Mouse (Mus musculus): ENCODE results near the gene Olfr616. TPM values are rescaled to one million over a fixed set of nuclear protein-coding genes. Genes with fewer than 3 reads are reported as not detected.

Olfr616 gene
- not detected for polyA plus RNA-seq (2017; shearing (Covaris generic))

DNA sequence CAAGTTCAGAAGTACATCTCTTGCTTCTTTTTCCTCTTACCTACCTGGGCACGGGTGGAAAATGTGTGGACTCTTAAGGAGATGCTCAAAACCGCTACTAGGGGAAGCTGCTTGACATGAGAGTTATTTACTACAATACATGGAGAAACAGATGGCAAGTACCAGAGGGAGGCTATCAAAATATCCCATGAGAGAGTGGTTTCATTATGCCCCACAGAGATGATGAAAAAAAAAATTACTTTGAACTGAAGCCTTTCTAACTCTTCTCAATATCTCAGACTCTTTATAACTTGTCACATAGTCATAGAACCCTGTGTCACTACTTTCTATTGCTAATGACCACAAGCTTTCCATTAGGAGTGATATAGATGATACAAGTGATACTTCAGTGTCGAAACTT lies at the start of gene Olfr616:
TSS of gene Olfr616 (minus strand) at position 101 of the 400 bp plus-strand sequence.

DNA sequence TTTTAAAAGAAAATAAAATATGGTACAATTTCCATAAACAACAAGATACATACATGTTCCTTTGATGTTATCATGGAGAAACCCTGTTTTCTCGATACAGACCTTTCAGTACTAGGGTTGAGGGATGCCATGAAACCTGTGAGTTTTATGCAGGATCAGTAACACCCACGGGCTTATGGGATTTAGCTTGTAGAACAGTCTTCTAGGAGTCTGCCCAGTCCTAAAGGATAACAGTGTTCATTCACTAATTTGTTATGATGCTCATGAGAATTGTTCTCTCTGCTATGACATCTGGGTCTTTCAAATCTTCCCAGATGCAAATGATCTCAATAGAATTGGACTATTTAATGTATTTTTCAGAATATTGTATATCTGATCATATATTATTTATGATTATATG lies 43.5 kb upstream of the Olfr616 start, which contains the start of gene Olfr620:
TSS of gene Olfr620 (minus strand) at position 101 of the 400 bp plus-strand sequence.

DNA sequence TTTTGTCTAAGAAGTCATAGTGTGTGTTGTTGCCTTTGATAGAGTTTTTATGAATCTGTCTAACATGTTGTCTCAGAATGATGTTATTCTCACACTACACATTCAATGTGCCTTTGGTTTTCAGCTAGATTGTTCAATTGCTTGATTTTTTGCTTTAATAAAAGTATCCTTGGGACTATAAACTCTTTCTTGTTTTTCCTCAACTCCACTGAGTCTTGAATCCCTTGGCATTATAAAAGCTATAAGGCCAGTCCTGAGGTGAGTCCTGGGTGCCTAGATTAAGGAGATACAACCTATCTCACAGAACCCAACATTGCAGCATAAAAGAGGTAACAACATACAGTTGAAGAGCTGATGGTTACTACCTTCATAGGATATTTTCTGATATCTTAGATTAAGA lies 31.3 kb upstream of the Olfr616 start, which contains the start of gene Olfr619:
TSS of gene Olfr619 (plus strand) at position 301 of the 400 bp plus-strand sequence.

DNA sequence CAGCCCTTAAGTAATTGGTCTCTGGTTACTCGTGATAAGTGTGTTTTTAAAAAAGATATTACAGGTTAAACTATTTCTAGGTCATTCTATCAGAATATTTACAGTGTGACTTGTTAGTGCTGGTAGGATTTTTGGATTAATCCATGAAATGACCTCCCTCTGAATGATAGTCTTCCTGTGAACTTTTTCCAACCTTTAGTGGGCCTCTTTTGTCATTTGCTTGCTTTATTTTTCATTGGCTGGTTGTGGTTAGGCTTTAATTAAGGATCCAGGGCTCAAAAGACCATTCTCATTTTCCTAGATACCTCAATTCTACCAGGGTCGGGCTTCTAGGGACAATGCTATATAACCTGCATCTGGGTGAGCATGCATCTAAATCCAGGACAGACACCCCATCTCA lies 20.9 kb upstream of the Olfr616 start, which contains the start of gene Olfr618:
TSS of gene Olfr618 (plus strand) at position 301 of the 400 bp plus-strand sequence.

DNA sequence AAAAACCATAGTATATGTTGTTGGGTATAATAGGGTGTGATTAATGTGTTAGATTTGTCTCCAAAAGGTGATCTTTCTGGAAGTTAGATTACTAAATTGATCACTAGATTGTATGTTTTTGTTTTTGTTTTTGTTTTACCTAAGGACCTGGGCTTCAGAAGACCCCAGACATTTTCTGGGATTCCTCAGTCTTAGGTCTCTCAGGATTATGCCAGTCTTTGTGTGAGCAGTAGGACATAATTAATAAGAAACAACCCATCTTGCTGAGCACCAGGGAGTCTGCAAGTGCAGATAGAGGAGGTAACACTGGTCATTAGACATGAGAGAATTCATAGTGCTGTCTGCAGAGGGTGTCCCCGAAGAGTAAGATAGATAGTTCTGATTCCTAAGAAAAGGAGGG lies 3.8 kb upstream of the Olfr616 start, which contains the start of gene Olfr617:
TSS of gene Olfr617 (plus strand) at position 301 of the 400 bp plus-strand sequence.

DNA sequence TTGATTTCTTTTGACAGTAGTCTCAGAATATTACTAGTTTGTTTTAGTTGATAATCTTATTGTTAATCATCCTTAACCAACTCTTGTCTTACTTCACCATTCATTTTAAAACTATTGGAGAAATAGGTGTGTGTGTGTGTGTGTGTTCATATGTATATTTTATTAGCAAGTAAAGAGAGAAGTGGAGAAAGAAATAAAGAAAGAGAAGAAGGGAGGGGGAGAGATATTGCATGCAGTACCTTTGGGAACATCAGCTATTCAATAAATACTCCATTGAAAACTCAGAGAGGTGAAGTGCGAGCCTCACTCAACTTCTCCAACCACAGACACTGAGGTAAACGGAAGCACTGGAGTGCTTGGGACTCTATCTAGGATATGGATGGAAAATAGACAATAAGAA lies 13.2 kb downstream of the Olfr616 start, which contains the start of gene Olfr615:
TSS of gene Olfr615 (plus strand) at position 301 of the 400 bp plus-strand sequence.

DNA sequence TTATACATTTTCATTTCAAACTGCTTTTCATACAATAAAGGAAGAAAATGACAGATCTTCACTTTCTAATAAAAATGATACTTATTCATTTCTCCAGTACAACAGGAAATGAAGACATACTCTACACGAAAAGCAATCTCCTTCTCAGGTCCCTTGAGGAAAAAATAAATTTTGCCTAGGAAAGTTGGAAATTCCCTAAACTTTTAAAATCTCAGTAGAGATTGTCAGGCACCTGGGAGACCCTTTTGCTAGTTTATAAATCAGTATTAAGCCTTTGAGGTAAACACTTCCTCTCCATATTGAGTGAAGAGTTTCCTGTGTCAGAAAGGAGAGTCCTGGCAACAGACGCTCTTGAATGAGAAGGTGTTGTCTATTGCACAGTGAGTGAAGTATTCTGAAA lies 21.2 kb downstream of the Olfr616 start, which contains the start of gene Olfr613:
TSS of gene Olfr613 (plus strand) at position 301 of the 400 bp plus-strand sequence.

DNA sequence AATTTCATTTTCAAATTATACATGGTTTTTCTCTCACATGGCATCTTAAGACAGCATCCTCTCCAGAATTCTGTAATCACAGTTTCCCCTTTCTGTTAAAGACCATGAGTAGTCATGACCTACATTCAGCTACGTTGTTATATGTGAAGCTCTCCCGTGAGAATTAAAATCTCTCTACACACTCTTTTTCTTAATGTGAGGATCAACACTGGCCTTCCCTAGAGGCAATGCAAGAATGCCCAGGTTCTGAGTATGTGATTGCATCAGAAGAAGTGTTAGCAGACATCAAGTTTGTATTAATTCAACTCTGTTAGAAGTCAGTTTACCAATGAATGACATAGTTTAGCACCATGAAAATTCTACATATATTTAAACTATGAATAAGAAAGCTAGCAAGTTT lies 26.3 kb downstream of the Olfr616 start, which contains the start of gene Olfr612:
TSS of gene Olfr612 (minus strand) at position 101 of the 400 bp plus-strand sequence.

DNA sequence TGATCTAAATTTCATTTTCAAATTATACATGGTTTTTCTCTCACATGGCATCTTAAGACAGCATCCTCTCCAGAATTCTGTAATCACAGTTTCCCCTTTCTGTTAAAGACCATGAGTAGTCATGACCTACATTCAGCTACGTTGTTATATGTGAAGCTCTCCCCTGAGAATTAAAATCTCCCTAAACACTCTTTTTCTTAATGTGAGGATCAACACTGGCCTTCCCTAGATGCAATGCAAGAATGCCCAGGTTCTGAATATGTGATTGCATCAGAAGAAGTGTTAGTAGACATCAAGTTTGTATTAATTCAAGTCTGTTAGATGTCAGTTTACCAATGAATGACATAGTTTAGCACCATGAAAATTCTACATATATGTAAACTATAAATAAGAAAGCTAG lies 48.2 kb downstream of the Olfr616 start, which contains the start of gene Olfr611:
TSS of gene Olfr611 (minus strand) at position 101 of the 400 bp plus-strand sequence.

Other genes with a start within 250 kb of the Olfr616 start
- not detected for gene Olfr598, start 245.6 kb downstream of the Olfr616 start, polyA plus RNA-seq (2017; shearing (Covaris generic))
- not detected for gene Olfr599, start 233.2 kb downstream of the Olfr616 start, polyA plus RNA-seq (2017; shearing (Covaris generic))
- not detected for gene Olfr600, start 219.5 kb downstream of the Olfr616 start, polyA plus RNA-seq (2017; shearing (Covaris generic))
- not detected for gene Olfr601, start 206.5 kb downstream of the Olfr616 start, polyA plus RNA-seq (2017; shearing (Covaris generic))
- gene Olfr603, start 183.0 kb downstream of the Olfr616 start, polyA plus RNA-seq (2017; shearing (Covaris generic)): not detected
- not detected for gene Usp17lc, start 154.1 kb downstream of the Olfr616 start, polyA plus RNA-seq (2017; shearing (Covaris generic))
- not detected for gene Olfr605, start 123.7 kb downstream of the Olfr616 start, polyA plus RNA-seq (2017; shearing (Covaris generic))
- not detected for gene Olfr606, start 120.1 kb downstream of the Olfr616 start, polyA plus RNA-seq (2017; shearing (Covaris generic))
- gene Olfr607, start 105.0 kb downstream of the Olfr616 start, polyA plus RNA-seq (2017; shearing (Covaris generic)): not detected
- not detected for gene Olfr608, start 99.3 kb downstream of the Olfr616 start, polyA plus RNA-seq (2017; shearing (Covaris generic))
- gene Olfr609, start 71.1 kb downstream of the Olfr616 start, polyA plus RNA-seq (2017; shearing (Covaris generic)): not detected
- gene Olfr610, start 57.0 kb downstream of the Olfr616 start, polyA plus RNA-seq (2017; shearing (Covaris generic)): not detected
- not detected for gene Olfr611, start 48.3 kb downstream of the Olfr616 start, polyA plus RNA-seq (2017; shearing (Covaris generic))
- not detected for gene Olfr612, start 26.4 kb downstream of the Olfr616 start, polyA plus RNA-seq (2017; shearing (Covaris generic))
- gene Olfr613, start 21.1 kb downstream of the Olfr616 start, polyA plus RNA-seq (2017; shearing (Covaris generic)): not detected
- gene Olfr615, start 13.1 kb downstream of the Olfr616 start, polyA plus RNA-seq (2017; shearing (Covaris generic)): 0.23 TPM
- not detected for gene Olfr617, start 3.9 kb upstream of the Olfr616 start, polyA plus RNA-seq (2017; shearing (Covaris generic))
- gene Olfr618, start 21.0 kb upstream of the Olfr616 start, polyA plus RNA-seq (2017; shearing (Covaris generic)): not detected
- gene Olfr619, start 31.4 kb upstream of the Olfr616 start, polyA plus RNA-seq (2017; shearing (Covaris generic)): not detected
- 0.45 TPM for gene Olfr620, start 43.4 kb upstream of the Olfr616 start, polyA plus RNA-seq (2017; shearing (Covaris generic))
- not detected for gene Olfr622, start 73.6 kb upstream of the Olfr616 start, polyA plus RNA-seq (2017; shearing (Covaris generic))
- gene Olfr623, start 94.6 kb upstream of the Olfr616 start, polyA plus RNA-seq (2017; shearing (Covaris generic)): not detected
- not detected for gene Olfr624, start 102.0 kb upstream of the Olfr616 start, polyA plus RNA-seq (2017; shearing (Covaris generic))
- gene Olfr625-ps1, start 113.6 kb upstream of the Olfr616 start, polyA plus RNA-seq (2017; shearing (Covaris generic)): not detected
- gene Olfr243, start 145.5 kb upstream of the Olfr616 start, polyA plus RNA-seq (2017; shearing (Covaris generic)): 0.07 TPM
- gene Olfr628, start 161.2 kb upstream of the Olfr616 start, polyA plus RNA-seq (2017; shearing (Covaris generic)): not detected
- gene Olfr629, start 175.8 kb upstream of the Olfr616 start, polyA plus RNA-seq (2017; shearing (Covaris generic)): not detected
- gene Olfr630, start 188.2 kb upstream of the Olfr616 start, polyA plus RNA-seq (2017; shearing (Covaris generic)): not detected
- gene Olfr69, start 202.5 kb upstream of the Olfr616 start, polyA plus RNA-seq (2017; shearing (Covaris generic)): not detected
- not detected for gene Olfr68, start 210.6 kb upstream of the Olfr616 start, polyA plus RNA-seq (2017; shearing (Covaris generic))
- gene Olfr67, start 222.7 kb upstream of the Olfr616 start, polyA plus RNA-seq (2017; shearing (Covaris generic)): not detected
- gene Hbb-bt, start 244.9 kb upstream of the Olfr616 start, polyA plus RNA-seq (2017; shearing (Covaris generic)): not detected

Measured in effector memory CD4-positive, alpha-beta T cell, adult 7 months (primary cell).